Mouse (Mus musculus): Measurements from ENCODE around the gene Vmac. TPM values are rescaled to one million over a fixed set of nuclear protein-coding genes. Genes with fewer than 3 reads are reported as not detected.

Vmac gene
- total and polyA plus RNA-seq, 3 experiments: 2.6 to 8.0 TPM; not detected in 1

DNA sequence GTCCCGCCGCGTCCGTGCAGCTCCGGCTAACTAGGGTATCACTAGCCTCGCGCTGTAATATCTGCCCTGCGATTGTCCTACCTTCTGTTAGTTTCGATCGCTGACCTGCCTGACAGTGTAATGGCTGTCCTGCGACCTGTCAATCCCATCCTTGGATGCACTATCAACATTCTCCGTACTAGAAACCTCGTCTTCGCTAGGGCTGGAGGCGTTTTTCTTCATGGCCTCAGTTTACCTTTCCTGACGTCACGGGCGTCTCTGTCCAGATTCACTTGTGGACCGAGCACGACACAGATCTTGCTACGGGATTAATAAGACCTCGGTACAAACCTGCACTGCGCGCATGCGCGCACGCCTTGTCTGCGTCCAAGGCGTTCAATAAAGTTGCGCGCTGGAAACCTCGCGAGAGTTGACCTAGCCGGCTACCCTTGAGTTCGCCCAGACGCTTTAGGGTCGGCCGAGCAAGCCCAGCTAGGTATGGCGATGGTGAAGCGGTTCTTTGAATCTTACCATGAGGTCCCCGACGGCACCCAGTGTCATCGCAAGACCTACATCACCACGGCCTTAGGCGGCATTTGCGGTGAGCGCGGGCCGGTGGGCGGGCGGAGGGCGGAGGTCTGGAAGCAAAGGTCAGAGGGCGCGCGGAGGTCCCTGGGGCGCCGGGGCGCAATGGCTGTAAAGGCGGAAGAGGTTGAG is at the start of gene Vmac, which contains the start of gene Ndufa11 (continued):
- TF ChIP-seq POLR2AphosphoS5 (IDR thresholded peaks at IDR 0.05; ENCODE audit: borderline replicate concordance, low read depth, low read length): no peak
- TF ChIP-seq TCF12 (IDR thresholded peaks at IDR 0.05; ENCODE audit: low read depth, low read length): peak; percentile 51; the same call in 1 of the 2 replicates
- TF ChIP-seq E2F4 (IDR thresholded peaks at IDR 0.05; ENCODE audit: borderline replicate concordance, low read depth, low read length): no peak

DNA sequence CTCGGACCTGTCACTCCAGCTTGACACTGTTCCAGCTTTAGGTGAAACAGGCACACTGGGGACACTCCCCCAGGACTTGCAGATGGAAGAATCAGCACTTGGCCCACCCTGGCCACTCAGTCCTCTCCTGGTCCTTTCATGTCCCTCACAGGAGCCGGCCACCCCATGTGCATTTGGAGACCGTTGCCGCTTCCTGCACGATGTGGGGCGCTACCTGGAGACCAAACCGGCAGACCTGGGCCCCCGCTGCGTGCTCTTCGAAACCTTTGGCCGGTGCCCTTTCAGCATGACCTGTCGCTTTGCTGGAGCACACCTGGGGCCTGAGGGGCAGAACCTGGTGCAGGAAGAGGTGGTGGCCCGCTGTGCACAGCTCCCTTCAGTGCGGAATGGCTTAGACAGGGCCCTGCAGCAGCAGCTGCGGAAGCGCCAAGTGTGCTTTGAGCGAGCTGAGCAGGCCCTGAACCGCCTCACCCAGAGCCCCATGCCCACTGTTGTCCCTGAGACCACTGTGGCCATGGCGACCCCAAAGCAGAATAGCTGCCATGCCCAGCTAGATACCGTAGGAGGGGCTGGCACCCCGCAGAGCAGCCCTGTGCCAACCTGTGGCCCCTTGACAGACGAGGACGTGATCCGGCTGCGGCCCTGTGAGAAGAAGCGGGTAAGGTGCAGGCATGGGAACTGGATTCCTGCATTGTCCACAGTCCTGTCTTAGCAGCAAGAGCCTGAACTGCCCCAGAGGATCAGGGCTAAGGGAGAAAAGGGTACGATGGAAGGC is 49.0 kb upstream of the Vmac start:
- Histone ChIP-seq H3K9me3 (replicated peaks; ENCODE audit: insufficient read depth, low read length) (no peaks in the 10 kb centered on the region), H3K9ac (ENCODE audit: control insufficient read depth, low read depth, low read length, poor library complexity, severe bottlenecking) (no peak overlapping the region), H3K36me3 (ENCODE audit: control insufficient read depth in 1 of 2, insufficient read depth in 2 of 2, low read length in 2 of 2) (peaks cover 0 to 9% of the 10 kb centered on the region in 2 experiments; a peak in 2 of 4 replicates), H3K27me3 (ENCODE audit: control insufficient read depth in 1 of 2, insufficient read depth in 2 of 2, low read length in 2 of 2) (no peaks in the 10 kb centered on the region), H3K4me3 (ENCODE audit: control insufficient read depth in 1 of 2, insufficient read depth in 1 of 2, low read depth in 2 of 2, low read length in 2 of 2) (no peak overlapping the region), H3K79me2 (ENCODE audit: control insufficient read depth, insufficient read depth, low read length, poor library complexity) (peaks cover 14% of the 10 kb centered on the region), H3K27ac (ENCODE audit: control insufficient read depth, low read depth, low read length) (no peak overlapping the region), H3K4me1 (ENCODE audit: control insufficient read depth in 1 of 2, insufficient read depth in 2 of 2, low read length in 2 of 2) (peaks cover 0 to 18% of the 10 kb centered on the region in 2 experiments; a peak in 2 of 4 replicates)
- TF ChIP-seq ZMIZ1 (IDR thresholded peaks at IDR 0.05; ENCODE audit: low read depth, low read length) (no peak), CTCF (IDR thresholded peaks at IDR 0.05 in 2 of 3, conservative IDR thresholded peaks at IDR 0.05 in 1 of 3; ENCODE audit: control insufficient read depth in 1 of 3, insufficient read depth in 1 of 3, low read depth in 2 of 3, low read length in 3 of 3, poor library complexity in 1 of 3, severe bottlenecking in 1 of 3) (no peak), HCFC1 (IDR thresholded peaks at IDR 0.05; ENCODE audit: low read depth, low read length) (no peak), TBP (IDR thresholded peaks at IDR 0.05; ENCODE audit: low read depth, low read length) (no peak), MAX (IDR thresholded peaks at IDR 0.05; ENCODE audit: low read length) (no peak), SMC3 (IDR thresholded peaks at IDR 0.05; ENCODE audit: low read depth, low read length) (no peak), MEF2A (IDR thresholded peaks at IDR 0.05; ENCODE audit: extremely low read depth, insufficient replicate concordance, low read depth, low read length, poor library complexity, severe bottlenecking) (no peak), MAZ (IDR thresholded peaks at IDR 0.05; ENCODE audit: low read depth, low read length) (no peak), GATA1 (IDR thresholded peaks at IDR 0.05; ENCODE audit: low read depth, low read length) (no peak)
- no peak for DNase-seq (ENCODE audit: low read depth, low spot score)

DNA sequence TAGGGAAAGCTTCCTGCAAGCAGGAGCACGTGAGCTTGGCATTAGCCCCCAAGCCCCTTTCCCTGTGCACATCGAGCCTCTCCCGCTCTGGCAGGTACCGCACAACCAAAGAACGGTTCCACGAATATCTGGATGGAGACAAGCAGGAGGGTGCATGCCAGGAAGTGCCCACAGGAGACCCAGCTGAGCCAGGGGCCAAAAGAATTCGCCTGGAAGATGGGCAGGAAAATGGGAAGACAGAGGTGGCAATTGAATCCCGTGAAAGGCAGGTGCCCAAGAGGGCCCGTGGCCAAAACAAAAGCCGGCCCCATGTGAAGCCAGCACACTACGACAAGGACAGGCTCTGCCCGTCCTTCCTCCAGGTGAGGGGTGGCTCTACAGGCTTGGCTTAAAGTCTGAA is 47.6 kb upstream of the Vmac start:
- Histone ChIP-seq H3K36me3 (ENCODE audit: control insufficient read depth in 1 of 2, insufficient read depth in 2 of 2, low read length in 2 of 2) (peaks cover 0 to 9% of the 10 kb centered on the region in 2 experiments; a peak in 2 of 4 replicates), H3K27ac (ENCODE audit: control insufficient read depth, low read depth, low read length) (peak overlapping the region; percentile 90), H3K4me1 (ENCODE audit: control insufficient read depth in 1 of 2, insufficient read depth in 2 of 2, low read length in 2 of 2) (peaks cover 0 to 28% of the 10 kb centered on the region in 2 experiments; a peak in 3 of 4 replicates), H3K9ac (ENCODE audit: control insufficient read depth, low read depth, low read length, poor library complexity, severe bottlenecking) (peak overlapping the region; percentile 95), H3K4me3 (ENCODE audit: control insufficient read depth in 1 of 2, insufficient read depth in 1 of 2, low read depth in 2 of 2, low read length in 2 of 2) (peak overlapping the region; percentile 76 to 84), H3K9me3 (replicated peaks; ENCODE audit: insufficient read depth, low read length) (no peaks in the 10 kb centered on the region), H3K27me3 (ENCODE audit: control insufficient read depth in 1 of 2, insufficient read depth in 2 of 2, low read length in 2 of 2) (no peaks in the 10 kb centered on the region), H3K79me2 (ENCODE audit: control insufficient read depth, insufficient read depth, low read length, poor library complexity) (peaks cover 14% of the 10 kb centered on the region)
- TF ChIP-seq GABPA (IDR thresholded peaks at IDR 0.05; ENCODE audit: low read depth, low read length): no peak
- DNase-seq (ENCODE audit: low read depth, low spot score): no peak
